Mouse (Mus musculus) c-Kit-positive CD71-negative TER-119-negative erythroid progenitor cells, embryonic 14.5 days (primary cell): ENCODE results near the gene Rln1.

Experiments
- DNase-seq: peaks from one replicate; pipeline ENCODE4 v3.0.0-alpha.2; 2013; ENCODE audit warnings: low read depth

Rln1 gene

DNA sequence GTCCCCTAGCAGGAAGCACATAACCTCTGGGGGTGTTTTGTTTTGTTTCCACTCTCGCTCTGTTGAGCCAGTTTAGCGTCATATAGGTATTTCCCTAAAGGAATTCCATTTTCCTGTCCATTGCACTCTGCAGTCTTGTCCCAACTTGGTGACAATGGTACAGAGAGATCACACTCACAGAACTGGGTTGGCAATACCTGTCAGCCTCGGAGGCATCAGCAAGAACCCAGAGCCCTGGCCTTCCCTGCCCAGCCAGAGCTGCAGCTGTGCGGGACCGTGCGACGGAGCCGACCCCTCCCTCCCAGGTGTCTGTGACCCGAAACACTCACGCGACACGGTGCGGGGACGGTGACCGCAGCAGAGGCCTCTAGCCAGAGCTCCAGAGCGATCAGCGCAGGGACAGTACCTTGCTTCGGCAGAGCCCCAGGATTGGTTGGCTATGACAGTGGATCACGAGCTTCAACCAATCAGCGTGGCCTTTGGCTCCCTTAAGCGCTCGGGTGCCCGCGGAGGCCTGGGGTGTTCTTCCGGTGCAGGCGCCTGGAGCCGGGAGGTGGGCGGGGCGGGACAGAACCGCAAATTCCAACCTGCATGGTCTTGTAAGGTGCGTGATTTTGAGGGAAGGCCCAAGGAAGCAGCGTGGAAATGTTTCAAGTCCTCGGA is 27.1 kb upstream of the Rln1 start:
- DNase-seq, result peak; percentile 77

- DNase-seq, result no peak
Observed at GRCm38 (mm10) chr19:29360251-29360650, 25.8 kb upstream of the Rln1 start.

GRCm38 (mm10) chr19:29356281-29356680 is 21.8 kb upstream of the Rln1 start:
- DNase-seq, result no peak

DNA sequence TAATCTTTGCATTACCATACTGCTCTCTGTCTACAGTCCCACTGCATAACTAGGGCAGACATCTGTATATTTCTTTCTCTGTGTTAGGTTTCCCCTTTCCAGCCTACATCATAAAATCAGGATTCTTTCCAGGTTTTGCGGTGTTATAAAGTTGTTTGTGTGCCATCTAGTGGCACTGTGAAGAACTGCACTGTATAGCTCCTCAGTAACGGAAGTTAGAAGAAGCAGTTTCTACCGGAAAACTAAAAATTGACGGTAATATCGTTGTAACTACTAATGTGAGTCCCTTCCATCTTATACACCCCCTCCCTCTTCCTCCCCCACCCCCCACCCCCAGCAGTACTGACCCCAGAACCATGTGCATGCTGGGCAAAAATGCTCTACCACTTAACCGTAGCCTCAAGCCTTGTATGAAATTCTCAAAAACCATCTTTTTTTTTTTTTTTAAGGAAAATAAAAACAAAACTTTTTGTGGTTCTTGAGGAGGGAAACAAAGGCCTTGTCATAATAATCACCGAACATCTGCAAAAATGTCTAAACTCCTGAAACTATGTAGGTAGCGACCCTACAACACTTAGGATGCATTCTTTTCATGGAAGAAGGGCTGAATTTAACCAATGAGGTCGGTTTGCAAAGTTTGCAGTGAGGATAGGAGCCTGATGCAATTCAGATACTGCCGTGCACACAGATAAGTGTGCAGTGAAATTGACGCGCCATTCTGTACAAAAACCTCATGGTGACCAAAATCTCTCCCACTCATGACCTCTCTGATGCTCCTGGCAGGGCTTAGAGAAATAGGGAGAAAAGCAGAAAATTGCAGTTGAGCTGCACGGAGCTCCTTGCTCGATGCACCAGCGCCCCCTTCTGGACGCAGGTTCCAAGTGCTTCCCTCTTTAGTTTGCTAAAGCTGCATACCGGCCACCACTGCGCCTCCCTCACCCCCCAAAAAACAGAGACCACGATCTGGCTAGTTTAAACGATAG is 20.7 kb upstream of the Rln1 start:
- peak; percentile 90 for DNase-seq

DNA sequence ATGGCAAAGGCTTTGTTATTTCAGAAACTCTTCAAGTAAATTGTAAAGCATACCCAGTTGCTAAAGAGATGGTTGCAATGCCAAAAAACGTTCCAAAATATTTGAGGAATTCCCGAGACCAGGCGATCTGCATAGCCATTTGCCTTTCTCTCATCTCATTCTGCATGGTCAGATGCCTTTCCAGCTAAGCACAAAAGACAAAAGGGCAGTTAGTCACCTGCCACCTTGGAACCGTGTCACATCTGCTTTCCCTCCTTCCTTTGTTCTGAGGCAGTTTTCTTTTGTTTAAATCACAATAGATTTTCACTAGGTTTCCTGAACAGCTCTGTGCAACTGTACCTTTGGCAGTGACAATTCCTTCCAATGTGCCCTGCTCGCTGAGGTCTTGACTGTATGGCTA is 16.5 kb upstream of the Rln1 start:
- no peak for DNase-seq

DNA sequence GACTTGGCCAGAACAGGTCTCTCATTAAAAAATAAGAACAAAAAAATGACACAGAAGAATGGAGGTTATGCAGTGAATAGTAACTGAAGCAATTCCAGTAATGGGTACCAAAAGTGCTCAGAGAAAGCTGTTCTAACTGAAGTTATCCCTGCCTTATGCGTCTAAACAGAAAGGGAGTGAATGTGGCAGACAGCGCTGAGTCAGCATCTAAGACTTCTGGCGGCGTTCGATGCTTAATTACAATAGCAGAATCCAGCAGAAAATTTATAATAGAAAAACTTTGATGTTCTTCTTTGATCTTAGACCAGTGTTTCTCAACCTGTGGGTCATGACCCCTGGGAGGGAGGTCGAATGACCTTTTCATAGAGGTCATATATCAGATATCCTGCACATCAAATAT is 11.2 kb upstream of the Rln1 start:
- no peak for DNase-seq

DNA sequence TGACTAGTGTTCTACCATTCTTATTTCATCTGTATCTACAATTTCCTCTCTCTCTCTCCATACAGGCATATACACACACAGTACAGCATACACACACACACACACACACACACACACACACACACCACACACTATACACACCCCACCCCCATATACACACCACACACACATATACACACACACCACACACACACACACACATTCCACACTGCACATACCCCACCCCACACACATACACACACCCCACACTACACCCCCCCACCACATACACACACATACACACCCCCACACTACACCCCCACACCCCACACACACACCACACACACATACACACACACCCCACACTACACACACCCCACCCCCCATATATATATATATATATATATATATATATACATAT is 10.4 kb upstream of the Rln1 start:
- no peak for DNase-seq

DNA sequence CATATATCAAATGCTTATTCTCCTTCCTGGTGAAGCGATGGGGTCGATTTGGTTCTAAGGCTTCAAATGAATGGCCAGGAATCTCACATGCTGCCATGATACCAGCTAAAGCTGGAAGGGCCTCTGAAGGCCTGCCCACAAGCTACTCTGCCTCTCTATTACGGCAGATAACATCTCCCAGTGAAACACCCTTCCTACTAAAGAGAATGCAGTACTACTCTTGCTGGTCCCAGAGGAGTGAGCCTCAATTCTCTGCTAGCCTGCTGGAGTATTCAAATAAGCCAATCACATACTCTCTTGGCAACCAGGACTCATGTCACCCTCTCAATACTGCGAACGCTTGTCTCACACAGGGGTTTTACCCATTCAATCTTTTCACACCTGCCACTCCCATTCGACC is 7.8 kb upstream of the Rln1 start:
- DNase-seq, result no peak

- DNase-seq, result no peak
Observed at GRCm38 (mm10) chr19:29341029-29341428, 6.6 kb upstream of the Rln1 start.

GRCm38 (mm10) chr19:29336624-29337023 is 2.2 kb upstream of the Rln1 start:
- no peak for DNase-seq

DNA sequence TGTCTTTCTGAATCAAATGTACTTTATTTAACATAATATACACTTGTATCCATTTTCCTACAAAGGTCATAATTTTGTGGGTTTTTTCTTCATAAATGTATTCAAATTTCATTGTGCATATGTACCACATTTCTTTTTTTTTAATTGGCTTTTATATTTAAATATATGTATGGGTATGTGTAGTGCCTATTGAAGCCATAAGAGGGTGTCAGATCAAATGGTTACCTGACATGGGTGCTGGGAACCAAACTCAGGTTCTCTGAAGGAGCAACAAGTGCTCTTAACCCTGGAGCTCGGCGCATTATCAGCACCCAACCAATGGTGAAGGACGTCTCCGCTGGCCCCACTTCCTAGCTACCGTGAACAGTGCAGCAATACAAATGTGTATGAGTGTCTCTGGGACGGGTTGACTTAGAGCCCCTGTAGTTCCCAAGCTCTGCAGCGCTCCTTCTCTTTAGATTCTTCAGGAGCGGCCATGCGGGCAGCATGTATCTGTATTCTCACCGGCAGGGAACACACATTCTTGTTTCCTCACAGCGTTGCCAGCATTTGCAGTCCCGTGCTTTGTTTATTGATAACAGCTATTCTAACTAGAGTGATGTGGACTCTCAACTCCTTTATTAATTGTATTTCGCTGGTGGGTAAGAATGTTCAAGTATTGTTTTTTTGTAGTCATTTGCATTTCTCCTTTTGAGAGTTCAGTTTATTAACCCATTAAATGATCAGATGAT is 7.5 kb downstream of the Rln1 start:
- DNase-seq, result no peak

DNA sequence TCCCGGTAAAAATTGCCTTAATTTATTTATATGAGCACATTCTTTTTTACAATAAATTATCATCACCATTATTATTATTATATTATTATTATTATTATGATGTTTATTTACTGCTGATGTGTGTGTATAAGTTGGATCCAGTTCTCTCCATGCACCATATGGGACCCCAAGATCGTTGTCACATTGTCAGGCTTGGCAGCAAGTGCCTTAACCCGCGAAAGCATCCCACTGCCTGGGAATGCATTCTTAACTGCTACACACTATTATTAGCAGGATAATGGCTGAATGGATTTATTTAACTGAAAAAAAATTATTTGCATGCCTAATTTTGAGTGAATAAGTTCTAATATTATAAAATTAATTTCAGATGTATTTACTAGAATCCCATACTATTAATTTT is 8.1 kb downstream of the Rln1 start:
- DNase-seq, result no peak

- no peak for DNase-seq
Observed at GRCm38 (mm10) chr19:29325852-29326180, 8.7 kb downstream of the Rln1 start.

DNA sequence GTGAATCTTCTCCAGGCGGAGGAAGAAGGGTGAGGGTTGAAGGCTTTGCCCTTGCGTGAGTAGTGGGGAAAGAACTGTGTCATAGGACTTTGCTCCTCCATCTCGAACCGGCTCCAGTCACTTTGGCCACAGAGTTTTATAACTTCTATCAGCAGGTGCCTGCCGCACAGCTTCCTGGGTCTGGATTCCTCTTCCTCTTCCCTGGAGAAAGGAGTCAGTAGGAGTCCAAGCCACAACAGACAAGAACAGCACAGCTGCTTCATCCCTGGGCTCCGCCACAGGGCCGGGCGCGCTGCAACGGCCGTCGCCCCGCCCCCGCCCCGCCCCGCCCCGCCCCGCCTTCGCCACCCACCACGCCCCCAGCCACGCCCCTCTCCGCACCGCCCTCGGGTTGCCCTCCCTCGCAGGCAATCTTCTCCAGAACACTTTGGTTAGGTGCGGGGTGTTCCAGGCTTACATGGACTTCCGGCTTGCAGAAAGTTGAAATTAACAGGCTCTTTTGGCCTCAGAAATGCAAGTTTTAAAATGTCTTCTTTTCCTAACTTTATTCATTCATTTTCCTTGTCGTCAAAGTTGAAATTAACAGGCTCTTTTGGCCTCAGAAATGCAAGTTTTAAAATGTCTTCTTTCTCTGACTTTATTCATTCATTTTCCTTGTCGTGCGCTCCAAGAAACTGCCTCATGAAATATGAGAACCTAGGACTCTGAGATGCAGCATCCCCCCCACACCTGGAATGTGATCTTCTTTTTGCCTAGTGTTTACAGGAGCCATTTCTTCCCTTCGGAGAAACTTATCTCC is 9.2 kb downstream of the Rln1 start, which contains the start of gene Insl6:
TSS of gene Insl6 (minus strand) at position 304 of the 799 bp plus-strand sequence.
- peak; percentile 45 for DNase-seq

DNA sequence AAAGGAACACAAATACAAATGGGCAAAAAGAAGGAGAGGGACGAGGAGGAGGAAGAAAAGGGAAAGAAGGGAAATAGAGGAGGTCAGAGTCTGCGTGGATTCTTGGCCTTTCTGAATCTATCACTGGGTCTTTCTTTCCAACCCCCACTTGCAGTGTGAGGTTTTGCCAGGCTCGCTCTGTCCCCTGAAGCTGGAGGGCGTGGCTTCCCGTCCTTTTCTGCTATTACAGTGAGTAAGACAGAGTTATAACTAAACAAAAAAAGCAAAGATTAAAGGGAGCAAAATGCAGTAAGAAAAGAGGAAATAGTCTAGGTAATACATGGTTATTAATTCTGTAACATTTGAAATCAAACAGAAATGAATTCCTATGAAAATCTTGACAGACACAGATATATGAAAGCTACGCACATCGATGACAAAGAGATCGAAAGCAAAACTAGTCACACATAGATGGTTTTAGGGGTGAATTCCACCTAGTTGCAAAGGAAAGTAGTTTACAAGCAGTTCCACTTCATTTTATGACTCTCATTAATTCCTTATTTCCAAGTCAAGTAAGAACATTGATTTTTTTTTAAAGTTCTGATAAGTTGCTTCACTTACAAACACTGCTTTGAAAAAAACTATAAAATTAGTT is 10.9 kb downstream of the Rln1 start:
- DNase-seq, result no peak

DNA sequence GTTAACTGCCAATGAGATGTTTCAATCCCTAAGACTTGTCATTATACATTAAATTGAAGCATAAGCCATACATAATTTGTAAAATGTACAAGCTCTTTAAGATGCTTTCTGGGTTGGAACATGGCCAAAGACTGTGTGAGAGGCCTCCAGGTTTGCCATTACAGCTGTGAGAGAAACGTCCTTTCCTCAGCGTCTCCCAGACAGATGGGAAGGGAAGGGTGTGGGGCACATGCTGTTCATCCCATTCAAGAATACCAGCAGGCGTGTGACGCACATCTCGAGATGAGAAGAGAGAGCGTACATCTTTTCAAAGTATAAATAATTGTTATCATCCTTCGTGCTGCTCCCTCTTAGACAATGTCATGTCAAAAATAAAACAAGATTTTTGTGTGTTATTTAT is 21.8 kb downstream of the Rln1 start:
- DNase-seq, result no peak

- no peak for DNase-seq
Observed at GRCm38 (mm10) chr19:29311791-29312190, 22.7 kb downstream of the Rln1 start.

DNA sequence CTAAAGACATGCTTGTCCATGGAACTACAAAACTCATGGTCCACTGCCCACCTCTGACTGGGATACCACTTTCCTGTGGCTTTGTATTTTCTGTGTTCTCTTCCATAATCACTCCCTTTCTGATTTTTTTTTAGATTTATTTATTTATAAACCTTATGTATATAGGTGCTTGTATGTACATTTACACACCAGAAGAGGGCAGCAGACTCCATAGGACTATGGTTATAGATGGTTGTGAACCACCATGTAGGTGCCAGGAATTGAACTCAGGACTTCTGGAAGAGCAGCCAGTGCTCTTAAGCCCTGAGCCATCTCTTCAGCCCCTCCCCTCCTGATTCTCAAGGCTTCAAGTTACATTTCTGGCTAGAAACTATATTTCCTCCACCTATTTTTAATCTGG is 25.6 kb downstream of the Rln1 start:
- DNase-seq, result no peak

- DNase-seq, result no peak
Observed at GRCm38 (mm10) chr19:29302119-29302518, 32.4 kb downstream of the Rln1 start.

GRCm38 (mm10) chr19:29300919-29301318 is 33.6 kb downstream of the Rln1 start:
- DNase-seq, result no peak

GRCm38 (mm10) chr19:29297366-29297765 is 37.1 kb downstream of the Rln1 start:
- no peak for DNase-seq
